Mouse (Mus musculus) G1E (cell line): ENCODE data around the gene Satb1.

Experiments
- CTCF ChIP-seq: IDR thresholded peaks from 2 replicates; pipeline ENCODE4 v1.5.1; 2012; ENCODE audit warnings: low read depth, low read length, inconsistent platforms, mixed read lengths
- GATA1 ChIP-seq: IDR thresholded peaks from 2 replicates; pipeline ENCODE4 v1.6.1; 2012; ENCODE audit warnings: borderline replicate concordance, low read length, inconsistent platforms, mixed read lengths
- POLR2AphosphoS5 ChIP-seq: IDR thresholded peaks from 2 replicates; pipeline ENCODE4 v1.6.1; 2012; ENCODE audit warnings: low read depth, low read length, inconsistent platforms; ENCODE audit not compliant: insufficient replicate concordance
- TAL1 ChIP-seq: conservative IDR thresholded peaks from 2 replicates; pipeline ENCODE4 v1.6.1; 2012; ENCODE audit warnings: low read depth, low read length, inconsistent platforms, mixed read lengths

- no peak for TF ChIP-seq CTCF
- no peak for TF ChIP-seq TAL1
- no peak for TF ChIP-seq GATA1
- TF ChIP-seq POLR2AphosphoS5: no peak
These were observed 72.0 kb downstream of the Satb1 start for GRCm38 (mm10) chr17:51760997-51761655.
